18 mouse cellular contexts compared by ENCODE assay signal in the genomic region with DNA sequence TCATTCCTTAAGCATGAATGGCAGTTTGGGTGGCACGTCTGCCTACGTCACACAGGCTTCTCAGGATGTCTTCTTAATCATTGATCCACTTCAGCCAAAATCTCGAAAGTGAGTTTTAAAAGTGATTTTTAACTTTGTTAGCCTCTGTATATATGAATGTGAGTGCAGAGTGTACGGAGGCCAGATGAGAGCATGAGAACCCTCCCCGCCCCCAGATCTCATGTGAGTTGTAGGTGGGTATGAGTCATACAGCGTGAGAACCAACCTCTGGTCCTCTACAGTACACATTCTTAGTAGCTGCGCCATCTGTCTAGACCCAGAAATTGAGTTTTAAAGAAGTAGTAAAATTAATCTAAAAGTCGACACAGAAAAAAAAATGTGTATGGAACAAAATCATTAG.
A peak's percentile ranks its signal among the peaks of the same experiment; 100 is the strongest.
DNase-seq lines count a peak whose midpoint lies in the region; ATAC-seq lines count a peak whose summit lies in the region.
"Had no signal": no experiment of that assay in that cellular context is flagged by ENCODE, and none has a peak within 500 bp of the region (broad histone marks: within the 10 kb centered on the region; RNA-seq: fewer than 3 reads in every experiment).

No protein-coding gene starts in this region.

- H3K9me3 ChIP-seq in midbrain, embryonic 11.5 days (ENCODE audit: control insufficient read depth, low read length): no peaks in the 10 kb centered on the region
- H3K9me3 ChIP-seq: heart, embryonic 13.5 days; hindbrain, embryonic 15.5 days; limb, embryonic 13.5 days; liver, embryonic 15.5 days; stomach, embryonic 15.5 days had no signal

- intact Hi-C loops in left cerebral cortex, postnatal 4 days (cut with DNase I): no loop called here
- intact Hi-C loops in left cerebral cortex, postnatal 14 days (cut with DNase I): no loop called here

- 91% methylated on average over 8 of the region's 8 CpGs for WGBS in midbrain, embryonic 11.5 days

- peak; percentile 55 to 59 for DNase-seq in left cerebral cortex, adult 18-20 months (ENCODE audit: low spot score in 2 of 2)
- no peak for DNase-seq in left cerebral cortex, postnatal 4 days
- peak; percentile 34 for DNase-seq in adipocyte (ENCODE audit: low spot score)
- peak; percentile 46 to 53 for DNase-seq in left cerebral cortex, postnatal 14 days (ENCODE audit: low spot score in 2 of 2)
- peak; percentile 79 for DNase-seq in telencephalon, adult 2 months (ENCODE audit: low read depth, low spot score)
- DNase-seq in cerebellum, adult 9-11 months: no peak
- DNase-seq in midbrain, embryonic 11.5 days (ENCODE audit: low spot score, missing footprints): no peak
- DNase-seq: adrenal gland, postnatal 14 days; cerebellum, adult 8-10 months; heart, postnatal 36 days; spleen, adult 18-20 months had no signal

- H3K4me2 ChIP-seq in midbrain, embryonic 11.5 days: no peak overlapping the region
- H3K4me2 ChIP-seq: heart, embryonic 13.5 days; hindbrain, embryonic 15.5 days; limb, embryonic 13.5 days; liver, embryonic 15.5 days; stomach, embryonic 15.5 days had no signal

- no peaks in the 10 kb centered on the region for H3K36me3 ChIP-seq in midbrain, embryonic 11.5 days (ENCODE audit: control insufficient read depth, insufficient read depth, low read length)
- H3K36me3 ChIP-seq: heart, embryonic 13.5 days; hindbrain, embryonic 15.5 days; limb, embryonic 13.5 days; liver, embryonic 15.5 days; stomach, embryonic 15.5 days had no signal

- no peak overlapping the region for H3K9ac ChIP-seq in midbrain, embryonic 11.5 days (ENCODE audit: low read length)
- H3K9ac ChIP-seq: heart, embryonic 13.5 days; hindbrain, embryonic 15.5 days; limb, embryonic 13.5 days; liver, embryonic 15.5 days; stomach, embryonic 15.5 days had no signal

- H3K4me3 ChIP-seq in midbrain, embryonic 11.5 days (ENCODE audit: low read depth, low read length): no peak overlapping the region
- H3K4me3 ChIP-seq: heart, embryonic 13.5 days; hindbrain, embryonic 15.5 days; layer of hippocampus, adult 2 months; limb, embryonic 13.5 days; liver, embryonic 15.5 days; stomach, embryonic 15.5 days had no signal

- H3K27me3 ChIP-seq in midbrain, embryonic 11.5 days (ENCODE audit: control insufficient read depth, insufficient read depth, low read length): no peaks in the 10 kb centered on the region
- H3K27me3 ChIP-seq: heart, embryonic 13.5 days; hindbrain, embryonic 15.5 days; limb, embryonic 13.5 days; liver, embryonic 15.5 days; stomach, embryonic 15.5 days had no signal

- ATAC-seq in midbrain, embryonic 11.5 days (ENCODE audit: low FRiP score): no peak
- ATAC-seq: intestine, embryonic 16.5 days had no signal

- no peaks in the 10 kb centered on the region for H3K4me1 ChIP-seq in midbrain, embryonic 11.5 days (ENCODE audit: control insufficient read depth, insufficient read depth, low read length)
- H3K4me1 ChIP-seq: heart, embryonic 13.5 days; hindbrain, embryonic 15.5 days; limb, embryonic 13.5 days; liver, embryonic 15.5 days; stomach, embryonic 15.5 days had no signal

- H3K27ac ChIP-seq in midbrain, embryonic 11.5 days (ENCODE audit: low read depth, low read length): no peak overlapping the region
- H3K27ac ChIP-seq: heart, embryonic 13.5 days; hindbrain, embryonic 15.5 days; layer of hippocampus, adult 2 months; limb, embryonic 13.5 days; liver, embryonic 15.5 days; stomach, embryonic 15.5 days had no signal

Comparison
In these comparisons a context has a peak if more than half of its experiments do, and no peak if none do; other contexts are left out.
1. DNase-seq: peak in left cerebral cortex, adult 18-20 months (2 of 2), adipocyte (single experiment), left cerebral cortex, postnatal 14 days (2 of 2) and telencephalon, adult 2 months (single experiment); none in left cerebral cortex, postnatal 4 days (single experiment), cerebellum, adult 9-11 months (single experiment) and midbrain, embryonic 11.5 days (single experiment).